Mouse (Mus musculus) CH12.LX (cell line): ENCODE results near the gene Avpr2. TPM values are rescaled to one million over a fixed set of nuclear protein-coding genes. Genes with fewer than 3 reads are reported as not detected.

Experiments
- DNase-seq: peaks from one replicate; pipeline ENCODE4 v3.0.0-alpha.2; 2013; ENCODE audit errors: extremely low read depth
- H3K27ac ChIP-seq: 2 replicates; pipeline ENCODE4 v1.5.1; 2012; ENCODE audit warnings: low read depth, mild to moderate bottlenecking, control low read depth, moderate library complexity; ENCODE audit not compliant: insufficient read depth
- H3K27me3 ChIP-seq: replicated peaks from 2 replicates; pipeline ENCODE3; 2012; ENCODE audit warnings: inconsistent platforms
- H3K36me3 ChIP-seq, 2 experiments: replicated peaks in 1 of 2; 2 replicates each; pipeline versions ENCODE3 to v1.6.1; 2012; ENCODE audit warnings: inconsistent platforms in 1 of 2, low read length in 1 of 2, mild to moderate bottlenecking in 1 of 2, mixed read lengths in 1 of 2, moderate library complexity in 1 of 2; ENCODE audit not compliant: control insufficient read depth in 1 of 2, insufficient read depth in 1 of 2
- H3K4me1 ChIP-seq, 2 experiments: 2 replicates each; pipeline ENCODE4 v1.6.1; 2012; ENCODE audit warnings: inconsistent platforms in 1 of 2, moderate library complexity in 1 of 2; ENCODE audit not compliant: insufficient read depth in 2 of 2, control insufficient read depth in 1 of 2
- H3K4me2 ChIP-seq: 2 replicates; pipeline ENCODE4 v1.6.1; 2012; ENCODE audit warnings: low read depth, mild to moderate bottlenecking, control low read depth; ENCODE audit not compliant: poor library complexity, insufficient read depth, severe bottlenecking
- H3K4me3 ChIP-seq, 3 experiments: fragments of 150-350 bp in 1 of 3; sonication (generic) in 1 of 3; replicated peaks in 1 of 3; 2 replicates each; pipeline versions ENCODE3 to v1.5.1; 2011 to 2012; ENCODE audit warnings: low read depth in 2 of 3, low read length in 2 of 3, mild to moderate bottlenecking in 2 of 3, moderate library complexity in 2 of 3, control low read depth in 1 of 3, improper control_type of control experiment in 1 of 3, inconsistent platforms in 1 of 3, mixed read lengths in 1 of 3; ENCODE audit not compliant: poor library complexity in 1 of 3
- H3K79me2 ChIP-seq: replicated peaks from 2 replicates; pipeline ENCODE4 v1.6.1; 2012; ENCODE audit warnings: mild to moderate bottlenecking, moderate library complexity; ENCODE audit not compliant: control insufficient read depth, poor library complexity, insufficient read depth, severe bottlenecking; ENCODE audit errors: extremely low read depth
- H3K9ac ChIP-seq: 2 replicates; pipeline ENCODE4 v1.6.1; 2012; ENCODE audit warnings: low read depth, mild to moderate bottlenecking, control low read depth, moderate library complexity; ENCODE audit not compliant: insufficient read depth
- H3K9me3 ChIP-seq: replicated peaks from 2 replicates; pipeline ENCODE3; 2012; ENCODE audit warnings: low read length, inconsistent platforms, mixed read lengths
- CHD1 ChIP-seq: IDR thresholded peaks from 2 replicates; pipeline ENCODE4 v1.6.1; 2012; ENCODE audit warnings: low read depth, low read length, improper control_type of control experiment, inconsistent platforms
- CTCF ChIP-seq, 2 experiments: IDR thresholded peaks in 1 of 2; conservative IDR thresholded peaks in 1 of 2; 2 replicates each; pipeline ENCODE4 v1.5.1; 2011 to 2012; ENCODE audit warnings: low read depth in 2 of 2, low read length in 2 of 2, improper control_type of control experiment in 1 of 2, inconsistent platforms in 1 of 2, mild to moderate bottlenecking in 1 of 2, moderate library complexity in 1 of 2
- E2F4 ChIP-seq: IDR thresholded peaks from 2 replicates; pipeline ENCODE4 v1.6.1; 2011; ENCODE audit warnings: low read depth, low read length, improper control_type of control experiment; ENCODE audit not compliant: insufficient replicate concordance
- ELF1 ChIP-seq: IDR thresholded peaks from 2 replicates; pipeline ENCODE4 v1.6.1; 2014; ENCODE audit warnings: low read depth, mild to moderate bottlenecking, inconsistent platforms, low read length, improper control_type of control experiment
- EP300 ChIP-seq: IDR thresholded peaks from 2 replicates; pipeline ENCODE4 v1.6.1; 2011; ENCODE audit warnings: low read length, improper control_type of control experiment
- GABPA ChIP-seq: IDR thresholded peaks from 2 replicates; pipeline ENCODE4 v1.6.1; 2012; ENCODE audit warnings: low read depth, low read length, improper control_type of control experiment, inconsistent platforms; ENCODE audit not compliant: insufficient replicate concordance
- IRF4 ChIP-seq: IDR thresholded peaks from 2 replicates; pipeline ENCODE4 v1.6.1; 2014; ENCODE audit warnings: low read depth, mild to moderate bottlenecking, inconsistent platforms, low read length, improper control_type of control experiment
- JUN ChIP-seq: IDR thresholded peaks from 2 replicates; pipeline ENCODE4 v1.6.1; 2011; ENCODE audit warnings: low read depth, mild to moderate bottlenecking, low read length, improper control_type of control experiment, moderate library complexity; ENCODE audit not compliant: insufficient read depth
- MAX ChIP-seq: IDR thresholded peaks from 2 replicates; pipeline ENCODE4 v1.6.1; 2011; ENCODE audit warnings: low read length, improper control_type of control experiment
- MAZ ChIP-seq: IDR thresholded peaks from 2 replicates; pipeline ENCODE4 v1.6.1; 2012; ENCODE audit warnings: low read depth, mild to moderate bottlenecking, inconsistent platforms, low read length, improper control_type of control experiment, moderate library complexity
- MXI1 ChIP-seq: IDR thresholded peaks from 2 replicates; pipeline ENCODE4 v1.6.1; 2011; ENCODE audit warnings: mild to moderate bottlenecking, low read depth, low read length, improper control_type of control experiment
- MYC ChIP-seq: IDR thresholded peaks from 2 replicates; pipeline ENCODE4 v1.6.1; 2011; ENCODE audit warnings: low read depth, mild to moderate bottlenecking, improper control_type of control experiment, low read length
- NRF1 ChIP-seq: IDR thresholded peaks from 2 replicates; pipeline ENCODE4 v1.6.1; 2014; ENCODE audit warnings: low read depth, mild to moderate bottlenecking, inconsistent platforms, low read length, improper control_type of control experiment, moderate library complexity
- POLR2A ChIP-seq: IDR thresholded peaks from 2 replicates; pipeline ENCODE4 v1.6.1; 2011; ENCODE audit warnings: low read depth, mild to moderate bottlenecking, improper control_type of control experiment, low read length
- RCOR1 ChIP-seq: conservative IDR thresholded peaks from 2 replicates; pipeline ENCODE4 v1.6.1; 2012; ENCODE audit warnings: low read depth, mild to moderate bottlenecking, inconsistent platforms, low read length, improper control_type of control experiment
- TCF12 ChIP-seq: IDR thresholded peaks from 2 replicates; pipeline ENCODE4 v1.6.1; 2014; ENCODE audit warnings: low read depth, mild to moderate bottlenecking, inconsistent platforms, low read length, improper control_type of control experiment
- UBTF ChIP-seq: IDR thresholded peaks from 2 replicates; pipeline ENCODE4 v1.6.1; 2012; ENCODE audit warnings: low read depth, mild to moderate bottlenecking, inconsistent platforms, low read length, improper control_type of control experiment, moderate library complexity
- ZMIZ1 ChIP-seq: IDR thresholded peaks from 2 replicates; pipeline ENCODE4 v1.6.1; 2012; ENCODE audit warnings: low read depth, mild to moderate bottlenecking, inconsistent platforms, low read length, improper control_type of control experiment
- dilution Hi-C: fragments of 300-500 bp; cut with MboI; formaldehyde crosslinking; loops from 2 replicates; pipeline ENCODE4 v1.14.3; 2020; ENCODE audit warnings: low sequenced_read_pairs; ENCODE audit not compliant: extremely low pct_unique_long_range_greater_than_20kb, extremely low pct_ligation_motif_present
- in situ Hi-C: fragments of 300-500 bp; cut with MboI; formaldehyde crosslinking; loops from 3 replicates; pipeline ENCODE4 v1.14.3; 2019; ENCODE audit warnings: low sequenced_read_pairs, low pct_ligation_motif_present, low pct_unique_long_range_greater_than_20kb, mixed read lengths
- polyA plus RNA-seq: library from polyadenylated mRNA; unstranded; fragments of >175 nt; gene quantifications from 2 replicates; pipeline ENCODE4 v1.2.1, GENCODE M21; 2012; ENCODE audit warnings: low read depth; ENCODE audit not compliant: insufficient read length
- total RNA-seq, 2 experiments: library from RNA; depleted of rRNA; stranded (reverse); fragments of 300-350 nt in 1 of 2; fragments of >200 nt in 1 of 2; gene quantifications; 2 replicates each; pipeline ENCODE4 v1.2.3; 2012 to 2014

Gene Avpr2
- total and polyA plus RNA-seq, 3 experiments = 0.20 to 0.34 TPM; not detected in 1

DNA sequence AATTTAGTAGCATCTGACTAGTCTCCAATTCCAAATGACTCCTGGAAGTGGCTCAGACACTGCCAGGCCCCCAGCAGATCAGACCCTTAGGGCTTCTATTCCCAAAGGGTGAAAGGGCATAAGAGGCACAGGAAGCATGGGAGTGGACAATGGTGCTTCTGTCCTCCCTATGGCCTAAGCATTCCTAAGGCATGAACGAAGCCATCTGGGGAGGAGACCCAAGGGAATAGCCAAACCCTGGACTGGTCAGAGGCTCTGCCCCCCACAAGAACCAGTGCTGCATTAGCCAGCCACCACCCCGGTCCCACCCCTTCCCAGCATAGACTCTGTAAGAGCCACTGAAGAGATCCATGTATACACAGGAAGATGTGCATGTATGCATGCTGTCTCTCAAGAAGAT, 16.0 kb upstream of the Avpr2 start:
- Histone ChIP-seq H3K4me3 (no peak overlapping the region), H3K27me3 (no peaks in the 10 kb centered on the region), H3K4me1 (peaks cover 4 to 8% of the 10 kb centered on the region in 2 experiments; a peak in 3 of 4 replicates), H3K27ac (no peak overlapping the region), H3K9me3 (no peaks in the 10 kb centered on the region), H3K4me2 (no peak overlapping the region), H3K79me2 (no peaks in the 10 kb centered on the region)
- in situ Hi-C loops = no loop called here
- DNase-seq = no peak
- TF ChIP-seq CHD1 (no peak), ELF1 (no peak), NRF1 (no peak), GABPA (no peak)
- TF ChIP-seq, all 38 proteins: peak for 0
- dilution Hi-C loops = no loop called here
- Histone ChIP-seq H3K36me3 (no peaks in the 10 kb centered on the region), H3K9ac (no peak overlapping the region)

DNA sequence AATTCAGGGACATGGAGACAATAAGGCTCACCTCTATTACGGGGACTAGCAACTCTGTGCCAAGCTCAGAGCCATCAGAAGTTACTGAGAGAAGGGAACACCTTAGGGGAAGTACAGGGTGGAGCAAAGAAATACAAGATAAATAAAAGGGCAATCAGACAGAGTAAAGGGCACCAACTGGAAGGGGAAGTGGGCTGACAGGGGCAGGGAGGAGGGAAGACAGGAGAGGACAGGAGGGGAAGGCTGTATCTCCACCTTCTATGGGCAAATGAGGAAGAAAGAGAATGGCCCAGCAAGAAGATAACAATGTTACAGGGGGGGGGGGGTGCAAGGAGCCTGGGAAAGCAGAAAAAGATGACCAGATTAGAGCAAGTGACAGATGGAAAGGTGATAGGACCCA, 14.9 kb upstream of the Avpr2 start:
- no peaks in the 10 kb centered on the region for H3K9me3 ChIP-seq
- no peak overlapping the region for H3K4me2 ChIP-seq
- H3K4me3 ChIP-seq = no peak overlapping the region
- dilution Hi-C loops = no loop called here
- in situ Hi-C loops = no loop called here
- H3K4me1 ChIP-seq = peaks cover 4 to 8% of the 10 kb centered on the region in 2 experiments; a peak in 3 of 4 replicates
- H3K27ac ChIP-seq = no peak overlapping the region
- no peak for TF ChIP-seq IRF4
- TF ChIP-seq ZMIZ1 = no peak
- no peak for TF ChIP-seq MXI1
- TF ChIP-seq JUN = no peak
- TF ChIP-seq CTCF (conservative IDR thresholded peaks at IDR 0.05 in 1 of 2, IDR thresholded peaks at IDR 0.05 in 1 of 2; ENCODE audit: low read depth in 2 of 2, low read length in 2 of 2) = no peak
- TF ChIP-seq EP300 = no peak
- no peak for TF ChIP-seq TCF12
- TF ChIP-seq POLR2A = no peak
- TF ChIP-seq MAZ = no peak
- TF ChIP-seq UBTF = no peak
- no peak for TF ChIP-seq NRF1
- TF ChIP-seq MAX = no peak
- no peak for TF ChIP-seq E2F4
- no peak for TF ChIP-seq MYC
- TF ChIP-seq RCOR1 = no peak
- no peak for DNase-seq
- H3K36me3 ChIP-seq = no peaks in the 10 kb centered on the region
- no peaks in the 10 kb centered on the region for H3K79me2 ChIP-seq
- H3K27me3 ChIP-seq = no peaks in the 10 kb centered on the region
- no peak overlapping the region for H3K9ac ChIP-seq
